Mouse (Mus musculus): ENCODE results near the gene Akap12.
A peak's percentile ranks its signal among the peaks of the same experiment; 100 is the strongest.

Akap12 gene

GRCm38 (mm10) chr10:4285752-4286151, 19.6 kb downstream of the Akap12 start:
- no peak for DNase-seq

GRCm38 (mm10) chr10:4289171-4289570, 23.0 kb downstream of the Akap12 start:
- DNase-seq: peak; percentile 35 to 36

- no peak for DNase-seq
These were observed 23.5 kb downstream of the Akap12 start for GRCm38 (mm10) chr10:4289636-4290035.

- DNase-seq: no peak
These were observed 24.0 kb downstream of the Akap12 start for GRCm38 (mm10) chr10:4290145-4290544.

GRCm38 (mm10) chr10:4290561-4290960, 24.4 kb downstream of the Akap12 start:
- DNase-seq: no peak

GRCm38 (mm10) chr10:4293418-4293817, 27.2 kb downstream of the Akap12 start:
- no peak for DNase-seq

- DNase-seq: no peak
These were observed 37.4 kb downstream of the Akap12 start for GRCm38 (mm10) chr10:4303558-4303957.

- peak in 1 of 2 experiments; percentile 29 for DNase-seq
These were observed 57.7 kb downstream of the Akap12 start for GRCm38 (mm10) chr10:4323885-4324284.

- no peak for DNase-seq
These were observed 59.4 kb downstream of the Akap12 start for GRCm38 (mm10) chr10:4325562-4325961.

GRCm38 (mm10) chr10:4327716-4328115, 61.5 kb downstream of the Akap12 start:
- DNase-seq: no peak

GRCm38 (mm10) chr10:4332228-4332979, 66.2 kb downstream of the Akap12 start:
- no peak for DNase-seq

- DNase-seq: peak; percentile 74 to 79
These were observed 67.1 kb downstream of the Akap12 start for GRCm38 (mm10) chr10:4333319-4333718.

GRCm38 (mm10) chr10:4334039-4334683, 68.0 kb downstream of the Akap12 start:
- peak; percentile 69 to 79 for DNase-seq

GRCm38 (mm10) chr10:4338863-4339461, 72.8 kb downstream of the Akap12 start:
- peak; percentile 58 to 66 for DNase-seq

GRCm38 (mm10) chr10:4341430-4341829, 75.2 kb downstream of the Akap12 start:
- peak; percentile 60 to 63 for DNase-seq

- DNase-seq: peak; percentile 94 to 95
These were observed 80.4 kb downstream of the Akap12 start for GRCm38 (mm10) chr10:4346489-4347135.

- no peak for DNase-seq
These were observed 80.9 kb downstream of the Akap12 start for GRCm38 (mm10) chr10:4347136-4347492.

GRCm38 (mm10) chr10:4347591-4347990, 81.4 kb downstream of the Akap12 start:
- no peak for DNase-seq

- no peak for DNase-seq
These were observed 88.4 kb downstream of the Akap12 start for GRCm38 (mm10) chr10:4354371-4355260.

- no peak for DNase-seq
These were observed 89.8 kb downstream of the Akap12 start for GRCm38 (mm10) chr10:4355882-4356451.

GRCm38 (mm10) chr10:4356640-4357039, 90.5 kb downstream of the Akap12 start:
- DNase-seq: no peak

- DNase-seq: no peak
These were observed 91.3 kb downstream of the Akap12 start for GRCm38 (mm10) chr10:4357435-4357834.
